Mouse (Mus musculus) kidney, postnatal 4 days (tissue): Measurements from ENCODE around the gene Mta2.
A peak's percentile ranks its signal among the peaks of the same experiment; 100 is the strongest.

ENCODE experiments used
- DNase-seq, 2 experiments: peaks; one replicate each; pipeline ENCODE4 v3.0.0; 2021; ENCODE audit warnings: mixed read lengths in 2 of 2

The Mta2 gene

DNA sequence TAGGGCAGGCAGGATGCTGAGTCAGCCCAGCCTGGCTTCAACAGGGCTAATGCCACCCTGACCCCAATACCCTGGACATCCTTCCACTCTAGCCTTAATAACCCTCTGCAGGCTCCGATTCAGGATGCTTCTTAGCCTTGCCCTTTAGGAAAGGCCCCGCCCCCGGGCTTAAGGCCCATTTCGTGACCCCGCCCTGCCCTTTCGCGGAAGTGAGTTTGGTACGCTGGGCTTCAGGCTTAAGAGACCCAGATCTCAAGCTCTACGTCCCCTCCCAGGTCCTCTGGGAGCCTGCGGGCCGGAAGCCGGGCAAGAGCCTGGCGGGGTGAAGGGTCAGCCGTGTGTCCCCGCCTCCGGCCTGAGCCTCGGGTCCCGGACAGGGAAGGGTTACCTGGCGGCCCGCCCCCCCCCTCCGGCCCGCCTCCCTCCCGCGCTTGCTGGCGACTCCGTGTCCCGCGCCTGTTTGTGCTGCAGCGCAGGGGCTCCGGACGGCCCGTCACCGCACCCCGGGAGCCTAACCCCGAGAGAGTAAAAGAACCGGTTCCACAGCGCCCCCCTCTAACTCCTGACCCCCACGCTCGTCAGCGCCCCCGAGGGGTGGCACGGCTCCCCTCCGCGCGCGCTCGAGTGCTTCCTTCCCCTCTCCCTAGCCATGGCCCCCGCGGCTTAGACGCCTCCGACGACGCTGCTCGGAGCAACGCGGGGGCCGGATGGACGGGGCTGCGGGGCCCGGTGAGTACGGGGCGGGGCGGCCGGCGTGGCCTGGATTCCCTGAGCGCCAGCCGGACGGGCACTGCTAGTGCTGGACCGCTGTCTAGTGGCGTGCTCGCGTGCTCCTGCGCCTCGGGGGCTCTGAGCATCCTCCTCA is 12.2 kb upstream of the Mta2 start, which contains the start of the genes Rom1 and Eml3:
Rom1 (minus strand) TSS at position 133 of the 865 bp plus-strand sequence.
Eml3 (plus strand) TSS at position 329 of the 865 bp plus-strand sequence.
- peak; percentile 91 to 94 for DNase-seq

DNA sequence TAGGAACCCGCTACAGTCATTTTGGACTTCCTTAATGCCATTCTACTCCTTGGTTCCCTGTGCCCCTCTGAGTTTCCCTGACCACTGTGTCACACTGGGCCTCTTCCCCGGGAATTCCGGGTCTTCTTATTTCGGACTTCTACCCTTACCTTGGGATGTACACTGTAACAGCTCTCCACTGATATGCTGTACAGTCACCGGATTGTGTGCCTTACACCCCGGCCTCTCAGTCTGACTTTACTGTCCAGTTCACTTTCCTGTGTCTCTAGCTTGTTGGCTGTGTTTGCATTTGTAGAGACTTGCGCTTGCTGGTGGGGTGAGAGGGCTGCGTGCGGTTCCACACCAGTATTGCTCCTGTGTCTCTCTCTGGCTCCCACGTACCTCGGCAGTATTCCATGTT is 11.6 kb upstream of the Mta2 start:
- DNase-seq: peak; percentile 22 to 34

DNA sequence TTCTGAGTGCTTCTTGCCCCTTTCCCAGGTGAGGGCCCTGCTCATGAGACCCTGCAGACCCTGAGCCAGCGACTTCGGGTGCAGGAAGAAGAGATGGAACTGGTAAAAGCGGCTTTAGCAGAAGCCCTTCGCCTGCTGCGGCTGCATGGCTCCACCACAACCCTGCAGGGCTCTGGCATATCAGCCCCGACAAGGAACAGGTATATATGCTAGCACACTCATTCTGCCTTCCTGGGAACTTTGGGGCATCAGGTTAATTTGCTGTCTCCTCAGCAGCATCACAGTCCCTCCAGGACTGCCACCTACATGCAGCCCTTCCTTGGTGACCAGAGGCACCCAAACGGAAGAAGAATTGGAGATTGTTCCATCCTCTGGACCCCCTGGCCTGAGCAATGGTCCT is 10.9 kb upstream of the Mta2 start:
- DNase-seq: no peak

DNA sequence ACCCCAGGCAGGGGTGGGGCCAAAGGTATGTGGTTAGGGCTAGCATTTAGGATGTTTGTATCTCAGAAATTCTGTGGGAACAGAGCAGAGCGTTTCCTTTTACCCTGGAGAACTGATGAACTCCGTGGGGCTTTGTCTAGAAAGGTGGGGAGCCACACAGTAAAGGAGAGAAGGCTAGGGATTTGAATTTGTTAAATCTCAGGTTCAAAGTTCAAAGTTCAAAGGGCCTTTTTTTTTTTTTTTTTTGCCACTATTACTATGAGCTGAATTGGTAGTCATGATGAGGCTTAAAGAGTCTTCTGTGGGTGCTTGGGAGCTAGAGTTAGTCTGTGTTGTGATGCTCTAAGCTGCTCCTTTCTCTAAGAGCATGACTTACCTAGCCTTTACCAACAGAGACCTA is 4.9 kb upstream of the Mta2 start:
- no peak for DNase-seq

DNA sequence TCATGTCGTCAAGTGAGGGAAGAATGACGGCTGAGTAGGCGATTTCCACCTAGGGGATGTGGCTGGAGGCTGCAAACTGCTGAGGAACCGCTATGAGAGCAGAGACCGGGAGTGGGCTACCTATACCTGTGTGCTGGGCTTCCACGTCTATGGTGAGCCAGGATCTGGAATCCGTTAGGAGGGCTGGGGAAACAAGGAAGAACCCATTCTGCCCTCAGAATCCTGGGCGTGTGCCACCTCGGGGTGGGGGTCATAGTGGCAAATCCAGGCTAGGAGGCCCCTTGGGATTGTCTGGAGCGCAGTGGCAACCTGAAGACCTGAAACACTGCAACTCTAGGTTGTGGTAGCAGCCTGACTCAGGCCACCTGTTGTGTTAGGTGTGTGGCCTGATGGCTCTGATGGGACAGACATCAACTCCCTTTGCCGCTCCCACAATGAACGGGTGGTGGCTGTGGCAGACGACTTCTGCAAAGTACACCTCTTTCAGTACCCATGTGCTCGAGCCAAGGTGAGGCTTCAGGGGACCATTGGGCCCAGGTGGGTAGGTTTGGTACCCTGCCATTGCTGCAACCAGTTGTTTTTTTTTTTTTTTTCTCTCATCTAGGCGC is 1.0 kb upstream of the Mta2 start:
- no peak for DNase-seq

DNA sequence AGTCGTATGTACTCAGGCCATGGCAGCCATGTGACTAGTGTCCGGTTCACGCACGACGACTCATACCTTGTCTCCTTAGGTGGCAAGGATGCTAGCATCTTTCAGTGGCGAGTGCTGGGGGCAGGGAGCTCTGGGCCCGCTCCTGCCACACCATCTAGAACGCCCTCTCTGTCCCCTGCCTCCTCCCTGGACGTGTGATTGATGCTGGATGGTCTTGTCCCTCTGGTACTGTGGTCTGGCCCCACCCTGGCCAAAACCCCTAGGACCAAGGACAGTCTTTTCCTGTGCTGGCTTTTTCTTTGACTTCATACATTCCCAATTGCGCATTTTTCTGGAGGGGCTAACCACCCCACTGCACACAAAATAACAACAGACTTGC is 550 bp upstream of the Mta2 start:
- no peak for DNase-seq

DNA sequence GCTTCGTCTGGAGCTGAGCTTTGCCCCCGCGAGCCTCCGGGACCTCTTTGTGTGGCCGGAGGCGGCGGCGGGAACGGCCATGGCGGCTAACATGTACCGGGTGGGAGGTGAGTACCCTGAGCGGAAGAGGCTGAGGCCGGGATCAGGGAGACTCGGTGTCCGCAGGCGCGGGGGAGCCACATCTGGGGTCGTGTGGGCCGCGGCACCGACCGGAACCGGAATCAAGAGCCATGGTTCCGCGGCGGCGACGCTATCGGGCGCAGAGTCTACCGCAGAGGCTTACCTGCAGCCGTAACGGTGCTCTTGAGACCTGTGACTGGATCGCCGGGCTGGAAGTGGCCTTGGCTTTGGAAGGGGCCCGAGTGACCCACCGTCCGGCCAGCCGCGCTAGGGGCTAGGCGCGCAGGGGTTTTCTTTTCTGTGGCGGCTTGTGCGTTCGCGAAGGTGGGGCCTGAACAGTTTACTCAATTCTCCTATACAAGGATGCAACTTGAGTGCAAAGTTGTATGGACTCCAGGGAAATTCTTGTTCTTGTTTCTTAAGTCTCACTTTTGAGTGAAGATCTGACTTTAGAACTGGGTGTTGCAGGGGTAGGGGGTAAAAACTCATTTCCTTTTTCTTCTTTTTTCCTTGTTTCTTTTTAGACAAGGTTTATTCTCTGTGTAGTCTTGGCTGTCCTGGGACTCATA is 745 bp downstream of the Mta2 start:
- DNase-seq: peak in 1 of 2 experiments; percentile 73

DNA sequence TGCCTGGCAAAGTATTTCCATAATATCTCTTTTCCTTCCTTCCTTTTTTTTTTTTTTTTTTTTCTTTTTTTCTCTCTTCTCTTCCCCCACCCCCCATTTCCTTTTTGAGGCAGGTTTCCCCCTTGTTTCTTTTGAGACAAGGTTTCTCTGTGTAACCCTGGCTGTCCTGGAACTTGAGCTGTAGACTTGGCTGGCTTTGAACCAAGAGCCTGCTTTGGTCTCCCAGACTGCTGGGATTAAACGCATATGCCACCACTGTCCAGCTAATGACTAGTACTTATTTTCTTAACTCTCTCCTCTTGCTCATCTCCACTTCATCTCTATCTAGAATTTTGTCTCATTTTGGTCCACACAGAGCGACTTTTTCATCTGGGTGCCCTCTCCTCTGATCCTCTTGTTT is 1.4 kb downstream of the Mta2 start:
- no peak for DNase-seq

DNA sequence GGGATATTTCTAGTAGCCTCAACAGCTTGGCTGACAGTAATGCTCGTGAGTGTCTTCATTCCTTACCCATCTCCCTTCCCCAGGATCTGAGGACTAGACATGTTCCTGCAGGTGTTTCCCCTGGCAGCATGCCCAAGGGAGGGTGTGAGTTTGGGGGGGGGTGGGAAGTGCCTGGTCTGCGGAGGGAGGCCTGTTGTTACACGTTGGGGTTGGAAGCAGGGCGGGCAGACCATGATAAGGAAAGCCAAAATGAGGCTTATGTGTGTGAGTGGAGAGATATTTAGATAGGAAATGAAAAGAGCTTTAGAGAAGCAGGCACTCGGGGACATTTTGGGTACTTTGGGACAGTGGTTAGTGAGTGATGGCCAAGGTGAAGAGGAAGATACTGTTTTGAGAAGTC is 2.4 kb downstream of the Mta2 start:
- DNase-seq: no peak

DNA sequence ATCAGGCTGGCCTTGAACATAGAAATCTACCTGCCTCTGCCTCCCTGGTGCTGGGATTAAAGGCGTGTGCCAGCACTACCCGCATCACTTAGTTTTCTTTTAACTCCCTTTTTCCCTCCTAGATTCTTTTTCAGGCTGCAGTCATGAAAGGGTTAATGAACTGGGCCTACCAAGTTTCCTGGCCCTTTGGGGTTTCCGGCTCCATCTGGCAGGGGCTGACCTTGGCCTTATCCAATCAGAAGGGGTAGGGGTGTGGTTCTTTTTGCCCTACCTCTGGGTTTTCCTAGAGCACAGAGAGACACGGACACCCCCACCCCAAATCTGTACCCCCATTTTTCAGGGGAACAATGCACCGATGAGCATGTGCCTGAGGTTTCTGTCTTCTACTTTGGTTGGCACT is 3.1 kb downstream of the Mta2 start:
- peak; percentile 94 to 95 for DNase-seq

DNA sequence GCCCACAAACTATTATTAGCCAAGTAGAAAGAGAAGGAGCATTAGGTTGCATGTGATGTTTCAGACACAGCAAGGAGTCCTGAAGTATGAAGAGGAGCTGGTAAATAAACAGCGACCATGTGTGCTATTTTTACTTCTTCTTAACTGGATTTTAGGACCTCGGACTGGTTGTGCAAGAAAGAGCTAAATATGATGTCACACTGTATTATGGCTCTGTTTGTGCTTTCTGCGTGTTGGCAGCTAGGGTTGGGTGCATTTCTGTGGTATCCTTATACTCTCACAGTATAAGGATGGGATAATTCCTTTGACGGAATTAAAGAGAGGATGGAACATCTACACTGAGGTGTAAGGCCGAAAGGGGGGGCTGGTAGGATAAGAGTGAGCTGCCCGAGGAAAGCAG is 3.6 kb downstream of the Mta2 start:
- no peak for DNase-seq

DNA sequence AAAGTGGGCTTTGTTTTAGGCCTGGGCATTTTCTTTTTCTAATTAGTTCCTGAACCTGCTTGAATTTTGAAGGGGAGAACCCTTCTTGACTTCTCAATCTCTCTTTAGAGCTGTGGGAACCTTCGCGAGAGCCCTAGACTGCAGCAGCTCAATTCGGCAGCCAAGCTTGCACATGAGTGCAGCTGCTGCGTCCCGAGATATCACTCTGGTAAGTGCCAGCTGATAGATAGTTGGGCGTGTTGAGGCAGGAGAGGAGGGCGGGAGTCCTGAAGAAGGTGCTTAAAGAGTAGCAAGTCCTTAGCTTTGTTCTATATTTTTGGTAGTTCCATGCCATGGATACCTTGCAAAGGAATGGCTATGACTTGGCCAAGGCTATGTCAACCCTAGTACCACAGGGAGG is 5.3 kb downstream of the Mta2 start:
- no peak for DNase-seq

DNA sequence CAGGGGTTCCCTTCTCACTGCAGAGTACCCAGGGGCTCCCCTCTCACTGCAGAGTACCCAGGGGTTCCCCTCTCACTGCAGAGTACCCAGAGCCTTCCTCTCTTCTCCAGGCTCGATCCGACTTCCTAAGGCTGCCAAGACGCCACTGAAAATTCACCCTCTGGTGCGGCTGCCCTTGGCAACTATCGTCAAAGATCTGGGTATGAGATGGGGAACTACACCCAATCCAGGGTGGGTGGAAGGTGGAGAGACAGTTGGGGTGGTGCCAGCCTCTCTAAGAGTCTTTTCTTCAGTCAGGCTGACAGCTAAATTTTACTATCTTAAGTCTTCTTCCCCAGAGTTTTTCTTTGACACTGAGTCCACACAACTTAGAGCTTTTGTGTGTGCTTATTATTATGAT is 8.5 kb downstream of the Mta2 start:
- DNase-seq: no peak

DNA sequence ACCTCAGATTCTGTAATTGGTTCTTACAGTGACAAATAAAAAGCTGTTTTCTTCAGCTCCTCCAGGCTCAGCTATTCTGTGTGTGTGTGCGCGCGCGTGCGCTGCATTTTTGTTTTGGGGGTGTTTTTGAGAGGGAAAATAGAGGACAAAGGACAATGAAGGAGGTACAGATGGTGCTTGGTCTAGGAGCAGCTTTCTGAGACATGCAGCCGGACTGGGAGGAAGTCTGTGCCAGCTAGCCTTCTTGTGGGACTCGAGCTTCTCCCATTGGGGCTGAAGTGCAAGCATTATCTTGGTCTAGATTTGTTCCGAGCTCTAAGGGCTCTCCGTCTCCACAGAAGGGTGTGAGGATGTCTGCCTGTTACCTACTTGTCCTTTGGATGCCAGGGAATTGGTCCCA is 10.6 kb downstream of the Mta2 start:
- no peak for DNase-seq

DNA sequence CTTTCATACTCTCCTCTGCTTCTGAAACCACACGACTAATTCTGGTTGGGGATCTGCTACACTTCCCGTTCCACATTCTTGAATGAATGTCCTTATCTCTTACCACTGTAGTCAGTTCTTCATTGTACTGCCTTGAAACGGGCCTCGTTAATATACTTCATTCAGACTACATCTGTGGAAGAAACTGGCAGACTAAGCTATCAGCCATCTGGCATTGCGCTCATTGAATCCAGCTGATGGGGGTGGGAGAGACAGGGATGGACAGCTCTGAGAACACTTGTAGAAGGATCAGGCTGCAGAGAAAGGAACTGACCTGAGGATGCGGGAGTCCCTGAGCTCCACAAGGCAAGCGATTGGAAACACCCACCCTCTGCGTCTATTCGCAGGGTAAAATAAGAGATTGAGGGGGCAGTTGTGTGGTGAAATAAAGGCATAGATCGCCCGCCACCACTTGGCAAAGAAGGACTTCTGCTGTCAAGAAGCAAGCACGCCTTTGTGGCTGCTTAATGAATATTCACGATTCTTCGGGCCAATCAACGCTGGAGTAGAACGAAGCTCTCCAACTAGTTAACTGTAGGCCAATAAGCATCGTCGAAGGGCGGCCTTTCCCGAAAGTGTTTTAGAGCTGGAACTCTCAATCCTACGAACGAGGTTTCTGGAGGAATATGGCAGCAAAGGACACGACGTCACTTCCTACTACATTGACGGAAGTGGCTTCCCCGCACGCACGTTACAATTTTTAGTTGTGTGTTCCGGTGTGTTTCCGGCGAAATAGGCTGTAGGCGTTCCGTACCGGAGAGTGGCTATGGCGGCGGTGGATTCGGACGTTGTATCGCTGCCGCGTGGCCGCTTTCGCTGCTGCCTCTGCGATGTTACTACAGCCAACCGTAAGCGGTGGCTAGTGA is 11.7 kb downstream of the Mta2 start, which contains the start of gene Tut1:
Tut1 (plus strand) TSS at position 713 of the 905 bp plus-strand sequence.
- peak; percentile 89 to 92 for DNase-seq

DNA sequence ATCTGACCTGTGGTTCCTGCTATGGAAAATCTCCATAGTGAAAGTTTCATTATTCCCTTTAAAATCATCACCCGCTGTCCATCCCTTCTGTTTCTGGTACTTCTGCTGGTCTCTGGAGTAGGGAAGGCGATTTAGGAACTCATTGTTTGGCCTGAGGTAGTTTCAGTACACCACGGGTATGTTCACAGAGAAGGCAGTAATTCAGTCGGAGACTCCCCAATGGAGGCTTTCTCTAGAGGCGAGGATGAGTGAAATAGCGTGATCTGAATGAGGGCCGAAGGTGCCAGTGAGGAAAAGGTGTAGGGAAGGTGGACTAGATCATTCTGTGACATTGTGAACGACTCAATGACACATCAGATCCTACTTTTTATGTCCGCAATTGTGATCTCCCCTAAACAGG is 12.5 kb downstream of the Mta2 start:
- no peak for DNase-seq

DNA sequence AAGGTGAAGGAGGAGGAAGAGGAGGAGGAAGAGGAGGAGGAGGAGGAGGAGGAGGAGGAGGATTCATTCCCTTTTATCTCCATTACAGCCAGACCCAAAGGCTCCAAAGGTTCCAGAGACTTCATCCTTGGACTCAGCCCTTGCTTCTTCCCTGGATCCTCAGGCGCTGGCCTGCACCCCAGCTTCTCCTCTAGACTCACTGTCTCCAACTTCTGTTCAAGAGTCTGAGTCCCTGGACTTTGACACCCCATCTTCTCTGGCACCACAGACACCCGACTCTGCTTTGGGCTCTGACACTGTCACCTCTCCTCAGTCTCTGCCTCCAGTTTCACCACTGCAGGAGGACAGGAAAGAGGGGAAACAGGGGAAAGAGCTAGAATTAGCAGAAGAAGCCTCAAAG is 20.6 kb downstream of the Mta2 start:
- DNase-seq: no peak

DNA sequence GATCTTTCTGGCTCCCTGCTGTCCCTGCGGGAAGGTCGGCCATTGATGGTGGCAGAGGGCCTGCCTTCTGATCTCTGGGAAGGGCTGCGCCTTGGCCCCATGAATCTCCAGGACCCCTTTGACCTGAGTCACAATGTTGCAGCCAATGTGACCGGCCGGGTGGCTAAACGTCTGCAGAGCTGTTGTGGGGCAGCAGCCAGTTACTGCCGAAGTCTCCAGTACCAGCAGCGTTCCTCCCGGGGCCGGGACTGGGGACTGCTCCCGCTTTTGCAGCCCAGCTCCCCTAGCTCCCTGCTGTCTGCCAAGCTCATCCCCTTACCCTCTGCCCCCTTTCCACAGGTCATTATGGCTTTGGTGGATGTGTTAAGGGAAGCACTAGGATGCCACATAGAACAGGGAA is 23.4 kb downstream of the Mta2 start:
- DNase-seq: no peak

DNA sequence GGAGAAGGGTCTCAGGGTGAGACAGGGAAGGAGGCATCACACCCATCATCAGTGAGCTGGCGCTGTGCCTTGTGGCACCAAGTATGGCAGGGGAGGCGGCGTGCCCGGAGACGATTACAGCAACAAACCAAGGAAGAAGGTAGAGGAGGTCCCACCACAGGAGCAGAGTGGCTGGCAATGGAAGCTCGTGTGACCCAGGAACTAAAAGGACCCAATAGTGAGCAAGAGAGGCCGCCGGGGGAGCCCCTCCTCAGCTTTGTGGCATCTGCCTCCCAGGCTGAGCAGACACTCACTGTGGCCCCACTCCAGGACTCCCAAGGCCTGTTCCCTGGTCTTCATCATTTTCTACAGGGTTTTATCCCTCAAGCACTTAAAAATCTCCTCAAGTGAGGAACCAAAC is 24.1 kb downstream of the Mta2 start:
- peak; percentile 35 to 40 for DNase-seq

DNA sequence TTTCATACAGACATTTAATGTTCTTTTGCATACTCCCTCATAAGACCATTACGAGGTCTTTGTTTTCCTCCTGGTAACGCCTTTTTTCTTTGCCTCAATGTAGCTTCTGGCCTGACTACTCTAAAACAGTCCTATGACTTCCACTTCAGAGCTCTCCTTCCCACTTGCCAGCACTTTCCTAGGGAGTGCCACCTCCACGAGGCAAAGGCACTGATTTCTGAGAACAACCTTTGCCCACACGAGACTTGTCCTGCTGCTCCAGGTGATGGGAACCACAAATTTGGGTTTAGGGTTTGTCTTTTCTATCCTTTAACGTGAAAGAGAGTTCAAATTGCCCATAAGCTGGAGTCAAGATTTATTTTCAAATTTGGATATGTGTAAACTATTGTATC is 24.5 kb downstream of the Mta2 start:
- DNase-seq: no peak

DNA sequence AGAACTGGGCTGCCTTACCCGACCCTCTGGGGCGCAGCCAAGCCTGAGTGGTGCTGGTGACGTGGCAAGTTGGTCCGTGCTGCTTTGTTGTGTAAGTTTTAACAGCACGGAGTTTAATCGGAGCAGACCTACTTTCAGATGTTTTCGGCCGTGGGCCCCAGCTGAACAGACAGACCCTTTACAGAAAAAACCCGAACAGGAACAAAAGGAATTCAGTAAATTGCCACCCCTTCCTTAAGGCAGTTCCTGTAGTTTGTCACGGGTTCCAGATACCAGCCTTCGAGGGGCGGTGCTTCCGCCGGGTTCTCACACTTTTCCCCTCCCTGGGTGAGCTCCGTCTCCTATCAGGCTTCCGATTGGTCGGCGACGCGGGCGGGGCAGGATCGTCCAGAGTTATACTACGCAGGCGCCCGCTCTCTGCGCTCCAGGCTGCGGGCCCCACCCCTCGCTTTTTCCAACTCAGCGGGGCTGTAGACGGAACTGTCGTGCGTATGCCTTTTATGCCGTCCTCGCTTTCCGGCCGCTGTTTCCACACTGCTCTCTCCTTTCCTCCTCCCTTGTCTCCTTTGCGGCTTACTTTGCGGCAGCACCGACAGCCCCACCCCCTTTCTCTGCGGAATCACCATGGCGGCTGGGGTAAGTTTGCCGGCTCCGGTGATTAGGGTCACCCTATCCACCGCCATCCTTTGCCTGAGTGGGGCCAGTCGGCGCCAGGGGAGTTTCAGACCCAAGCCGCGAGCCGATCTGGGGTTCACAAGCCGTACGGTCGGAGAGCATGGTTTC is 25.1 kb downstream of the Mta2 start, which contains the start of gene Eef1g:
Eef1g (plus strand) TSS at position 452 of the 783 bp plus-strand sequence.
- peak; percentile 98 to 100 for DNase-seq

DNA sequence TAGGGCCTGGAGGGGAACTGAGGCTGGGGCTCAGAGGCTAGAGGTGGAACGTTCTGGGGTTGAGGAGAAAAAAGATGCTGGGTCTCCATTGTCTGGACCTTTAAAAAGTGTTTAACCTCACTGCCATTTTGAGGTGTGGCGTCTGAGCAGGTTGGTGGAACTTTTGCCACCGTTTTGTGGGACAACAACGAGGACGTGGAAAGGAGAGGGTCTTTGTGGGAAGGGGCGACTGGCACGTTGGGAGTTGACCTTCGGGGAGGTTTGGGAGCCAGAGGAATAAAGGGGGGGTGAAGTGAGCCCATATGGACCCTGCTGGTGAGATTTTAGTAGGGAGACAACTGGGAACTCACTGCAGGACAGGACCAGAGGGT is 25.7 kb downstream of the Mta2 start:
- DNase-seq: no peak
